Mouse (Mus musculus) liver, adult 2 months (tissue): ENCODE measurements at regions not wholly inside any gene's neighbourhood (a gene's known extent, or its start where the extent isn't known, plus 50 kb on each side); places are given as distances from the start of the nearest gene placed in this dataset.

Experiments
- CTCF ChIP-seq: fragments of 200-500 bp; IDR thresholded peaks from 2 replicates; pipeline ENCODE4 v1.5.1; 2011; ENCODE audit warnings: low read depth, low read length, control low read depth
- POLR2A ChIP-seq: fragments of 200-500 bp; IDR thresholded peaks from 2 replicates; pipeline ENCODE4 v1.6.1; 2011; ENCODE audit warnings: low read length, control low read depth; ENCODE audit not compliant: insufficient read depth; ENCODE audit errors: extremely low read depth

DNA sequence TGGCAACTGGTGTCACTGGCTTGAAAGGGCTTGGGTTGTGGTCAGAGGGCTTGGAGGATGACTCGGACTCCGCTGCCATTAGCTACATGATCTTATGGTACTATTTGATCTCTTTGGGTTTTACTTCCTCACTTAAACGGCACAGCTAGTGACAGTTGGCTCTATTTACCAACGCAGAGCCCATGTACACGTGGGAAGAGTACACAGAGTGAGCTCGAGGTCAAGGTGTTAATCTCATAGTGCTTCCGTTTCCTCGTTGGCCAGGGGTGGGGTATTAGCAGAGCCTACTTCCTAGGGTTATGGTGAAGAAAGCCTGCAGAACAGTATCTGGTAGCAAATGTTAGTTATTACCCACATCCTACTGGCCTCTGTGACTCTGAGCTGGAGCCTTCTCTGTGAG is 96.2 kb downstream of the Fam43a start:
- TF ChIP-seq POLR2A (no peak), CTCF (no peak)
